Mouse (Mus musculus) bone marrow macrophage, adult 2 months (primary cell): ENCODE results near the gene Rnf212.

Experiments used
- CTCF ChIP-seq: IDR thresholded peaks from 2 replicates; pipeline ENCODE4 v1.5.1; 2012; ENCODE audit warnings: low read depth, mild to moderate bottlenecking, low read length, moderate library complexity
- POLR2A ChIP-seq: IDR thresholded peaks from 2 replicates; pipeline ENCODE4 v1.6.1; 2012; ENCODE audit warnings: mild to moderate bottlenecking, low read depth, low read length, borderline replicate concordance

DNA sequence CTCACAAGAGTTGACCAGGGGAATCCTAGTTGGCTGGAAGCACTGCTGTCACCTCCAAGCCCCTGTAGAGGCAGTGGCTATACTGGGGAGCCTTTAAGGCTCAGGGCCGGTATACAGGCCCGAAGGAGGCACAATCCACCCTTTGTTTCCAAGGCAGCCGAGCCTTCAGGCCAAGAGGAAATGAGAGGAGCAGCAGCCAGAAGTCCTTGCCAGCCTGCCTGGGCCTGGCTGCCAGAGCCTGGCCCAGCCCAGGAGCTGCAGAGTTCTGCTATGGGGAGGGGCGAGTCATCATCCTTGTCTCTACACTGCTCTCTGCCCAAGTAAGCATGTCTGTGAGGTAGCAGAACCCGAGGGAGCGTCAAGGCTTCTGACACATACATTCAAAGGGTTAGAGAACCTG, 60.6 kb downstream of the Rnf212 start:
- TF ChIP-seq POLR2A: no peak
- TF ChIP-seq CTCF: no peak
